Mouse (Mus musculus) mature B cell (primary cell): ENCODE data around the gene Cenpb.

Experiments used
- in situ Hi-C: fragments of 300-500 bp; cut with MboI; formaldehyde crosslinking; loops from 2 replicates; pipeline ENCODE4 v1.14.3; 2019

Cenpb gene

DNA sequence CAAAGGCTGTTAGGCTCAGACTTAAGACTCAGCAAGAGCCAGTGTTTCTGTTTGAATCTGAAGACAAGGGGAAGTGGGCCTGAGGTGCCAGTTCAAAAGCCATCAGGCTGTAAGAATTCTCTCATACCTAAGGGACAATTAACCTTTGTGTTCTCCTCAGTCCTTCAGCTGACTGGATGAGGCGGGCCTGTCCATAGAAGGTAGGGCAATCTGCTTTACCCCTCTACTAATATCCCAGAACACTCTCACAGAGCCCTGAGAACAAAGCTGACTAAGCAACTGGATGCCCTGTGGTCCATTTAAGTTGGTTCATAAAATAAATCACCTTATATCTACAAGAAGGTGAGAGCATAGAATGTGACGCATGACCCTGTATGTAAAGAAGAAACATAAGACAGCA is 13.7 kb downstream of the Cenpb start:
- in situ Hi-C loops = no loop called here

- in situ Hi-C loops = no loop called here
Measured at GRCm38 (mm10) chr2:131163924-131164323, 15.9 kb downstream of the Cenpb start.

DNA sequence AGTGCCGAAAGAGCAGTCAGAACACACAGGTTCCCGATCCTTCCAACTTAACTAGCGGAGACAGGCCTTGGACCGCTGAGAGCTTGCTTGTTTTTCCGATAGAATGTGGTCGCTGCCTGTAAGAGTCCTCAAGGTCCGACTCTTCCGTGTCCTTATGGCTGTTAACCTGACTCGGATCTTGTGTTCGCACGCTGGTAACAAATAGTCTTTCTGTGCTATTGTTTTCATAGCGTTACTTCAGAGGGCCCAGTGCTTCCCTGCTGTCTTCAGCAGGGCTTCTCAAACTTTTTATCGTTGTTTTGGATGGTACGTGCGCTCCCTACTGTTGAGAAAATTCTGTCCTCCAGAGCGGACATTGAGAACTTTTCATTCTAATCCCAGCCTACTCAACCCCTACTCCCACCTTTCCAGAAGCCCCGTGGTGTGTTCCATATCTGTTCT is 19.2 kb downstream of the Cenpb start:
- in situ Hi-C loops = no loop called here

GRCm38 (mm10) chr2:131159938-131160581 is 19.8 kb downstream of the Cenpb start, which contains the start of gene 1700037H04Rik:
1700037H04Rik (minus strand) TSS chr2:131160081.
- in situ Hi-C loops = no loop called here

DNA sequence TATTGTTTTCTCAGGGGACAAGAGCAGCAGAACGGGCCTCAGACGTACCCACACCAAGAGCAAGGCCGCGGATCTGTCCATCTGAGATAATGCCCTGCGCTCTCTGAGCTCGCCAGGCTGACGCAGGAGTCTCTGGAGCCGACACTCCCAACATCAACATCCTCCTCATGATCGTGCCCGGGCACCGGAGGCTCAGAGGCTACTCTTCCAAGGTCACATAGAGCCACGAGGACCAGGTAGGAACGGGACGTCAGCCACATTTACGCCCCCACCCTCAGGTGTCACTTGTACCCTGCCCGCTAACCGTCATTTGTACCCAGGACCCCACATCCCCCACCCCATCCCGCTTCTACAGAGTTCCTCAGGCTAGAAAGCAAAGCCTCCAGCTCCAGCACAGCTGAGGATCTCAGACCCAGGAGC is 20.4 kb downstream of the Cenpb start:
- in situ Hi-C loops = no loop called here

- in situ Hi-C loops = no loop called here
Measured at GRCm38 (mm10) chr2:131156987-131157386, 22.9 kb downstream of the Cenpb start.

DNA sequence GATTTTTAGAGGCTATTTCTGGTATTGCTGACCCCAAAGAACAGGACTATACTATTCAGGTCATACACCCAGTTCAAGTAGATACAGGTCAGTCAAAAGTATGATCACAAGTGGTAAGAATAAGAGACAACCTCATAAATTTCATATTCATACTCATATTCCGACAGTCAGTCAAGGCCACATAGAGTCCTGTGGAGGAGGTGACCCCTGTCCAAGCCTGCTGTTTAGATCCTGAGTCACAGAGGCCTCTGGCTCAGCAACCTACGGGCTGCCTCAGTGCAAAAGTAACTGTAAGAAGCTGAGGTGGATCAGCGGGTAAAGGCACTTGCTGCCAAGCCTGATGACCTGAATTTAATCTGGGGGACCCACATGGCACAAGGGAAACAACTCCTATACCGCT is 25.8 kb downstream of the Cenpb start:
- in situ Hi-C loops = no loop called here

- in situ Hi-C loops = no loop called here
Measured at GRCm38 (mm10) chr2:131152166-131152730, 27.6 kb downstream of the Cenpb start.

DNA sequence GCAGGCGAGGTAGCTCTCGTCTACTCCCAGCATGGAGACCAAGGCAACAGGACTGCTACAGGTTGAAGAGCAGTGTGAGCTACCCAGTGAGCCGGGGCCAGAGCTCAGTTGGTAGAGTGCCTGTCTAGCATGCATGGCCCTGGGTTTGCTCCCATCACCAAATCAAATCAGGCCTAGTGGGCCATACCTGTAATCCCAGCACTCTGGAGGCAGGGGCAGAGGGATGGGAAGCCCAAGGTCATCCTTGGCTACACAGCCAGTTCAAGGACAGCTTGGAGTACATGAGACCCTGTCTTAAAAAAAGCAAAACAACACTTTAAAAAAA is 30.7 kb downstream of the Cenpb start:
- in situ Hi-C loops = no loop called here

GRCm38 (mm10) chr2:131148353-131149253 is 31.3 kb downstream of the Cenpb start:
- in situ Hi-C loops = no loop called here

DNA sequence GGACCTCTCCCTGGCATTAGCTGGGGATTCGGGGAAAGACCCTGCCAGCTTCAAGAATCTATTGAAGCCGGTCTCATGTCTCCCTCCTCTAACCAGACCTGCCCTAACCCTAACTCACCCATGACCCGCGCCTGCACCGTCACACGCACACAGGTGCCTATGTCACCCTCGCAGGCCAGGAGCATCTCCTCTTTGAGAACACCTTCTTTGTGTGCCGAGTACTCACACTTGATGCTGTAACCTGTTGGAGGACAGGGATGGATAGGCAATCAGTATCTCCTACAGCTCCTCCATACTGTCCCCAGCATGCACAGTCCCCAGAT is 32.9 kb downstream of the Cenpb start:
- in situ Hi-C loops = no loop called here

- in situ Hi-C loops = no loop called here
Measured at GRCm38 (mm10) chr2:131146193-131147042, 33.4 kb downstream of the Cenpb start.

- in situ Hi-C loops = no loop called here
Measured at GRCm38 (mm10) chr2:131145536-131145935, 34.3 kb downstream of the Cenpb start.

DNA sequence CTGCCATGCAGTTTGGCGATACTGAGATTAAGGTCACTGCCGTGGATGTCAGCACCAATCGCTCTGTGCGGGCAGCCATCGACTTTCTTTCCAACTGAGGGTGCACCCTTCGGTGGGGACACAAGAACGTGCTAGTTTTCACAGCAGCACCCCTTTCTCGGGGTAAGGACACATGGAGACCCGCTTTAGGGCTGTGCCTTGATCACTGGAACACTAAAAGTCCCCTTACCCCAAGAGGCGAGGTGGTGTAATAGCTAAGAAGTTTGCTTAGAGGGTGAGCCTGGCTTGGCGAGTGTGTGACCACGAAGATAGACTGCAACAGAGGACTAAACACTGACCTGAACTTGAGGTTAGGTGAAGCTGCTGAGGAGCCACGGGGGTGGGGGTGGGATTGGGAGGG is 34.7 kb downstream of the Cenpb start:
- in situ Hi-C loops = no loop called here

DNA sequence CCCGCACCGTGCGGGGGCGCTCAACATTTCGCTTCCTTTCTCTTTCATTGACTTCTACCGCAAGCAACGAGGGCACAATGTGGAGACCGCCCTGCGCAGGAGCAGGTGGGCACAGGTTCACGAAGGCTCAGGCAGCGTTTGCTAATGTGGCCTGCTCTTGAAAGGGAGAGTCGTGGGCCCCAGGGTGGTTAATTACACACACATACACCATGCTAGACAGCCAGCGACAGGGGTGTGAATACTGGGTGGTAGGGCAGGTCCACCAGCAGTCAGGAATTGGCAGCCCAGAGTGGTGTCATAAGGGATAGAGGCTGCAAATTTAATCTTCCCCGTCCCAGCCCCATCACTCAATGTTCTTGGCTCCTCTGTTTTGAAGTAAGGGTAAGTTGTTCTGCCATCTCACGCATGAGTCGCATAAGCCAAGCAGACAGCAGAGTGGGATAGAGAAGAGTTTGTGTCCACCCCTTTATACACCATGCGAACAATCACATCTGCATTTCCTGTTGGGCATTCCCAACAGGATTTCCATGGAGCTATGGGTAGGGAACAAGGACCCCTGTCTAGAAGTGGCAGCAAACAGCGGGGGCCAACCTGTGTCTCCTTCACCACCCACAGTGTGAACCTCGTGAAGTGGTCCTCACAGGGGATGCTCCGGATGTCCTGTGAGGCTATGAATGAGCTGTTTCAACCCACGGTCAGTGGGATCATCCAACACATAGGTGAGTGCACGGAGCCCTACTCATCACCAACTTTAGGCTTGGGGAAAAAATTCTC is 36.7 kb downstream of the Cenpb start:
- in situ Hi-C loops = no loop called here

GRCm38 (mm10) chr2:131142592-131142991 is 37.3 kb downstream of the Cenpb start:
- in situ Hi-C loops = no loop called here

DNA sequence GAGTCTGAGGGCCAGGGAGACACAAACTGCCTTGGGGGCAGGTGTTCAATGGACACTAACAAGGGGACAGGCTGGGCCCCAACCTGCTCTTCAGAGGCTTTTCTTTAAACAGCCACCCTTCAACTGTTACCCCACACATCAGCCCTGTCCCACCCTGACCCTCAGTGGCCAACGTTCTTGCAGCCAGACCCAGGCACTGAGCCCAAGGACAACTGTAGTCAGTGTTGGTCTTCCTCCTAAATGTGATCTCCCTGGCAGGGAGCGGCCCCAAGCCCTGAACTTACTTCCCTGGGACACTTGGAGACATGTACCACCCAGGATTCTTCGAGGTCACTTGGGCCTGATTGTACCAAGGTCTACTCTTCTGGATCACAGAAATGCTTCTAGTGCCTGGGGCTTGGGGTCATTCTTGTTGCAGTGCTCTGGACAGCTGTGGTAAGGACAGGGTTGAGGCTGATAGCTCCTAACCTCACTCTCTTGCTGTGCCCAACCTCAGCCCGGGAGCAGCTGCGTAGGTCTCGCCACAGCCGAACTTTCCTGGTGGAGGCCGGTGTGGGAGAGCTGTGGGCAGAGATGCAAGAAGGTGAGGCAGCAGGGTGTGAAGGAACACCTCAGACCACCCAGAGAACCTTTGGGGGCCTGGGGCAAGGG is 38.4 kb downstream of the Cenpb start:
- in situ Hi-C loops = no loop called here

- in situ Hi-C loops = no loop called here
Measured at GRCm38 (mm10) chr2:131140533-131140905, 39.3 kb downstream of the Cenpb start.

DNA sequence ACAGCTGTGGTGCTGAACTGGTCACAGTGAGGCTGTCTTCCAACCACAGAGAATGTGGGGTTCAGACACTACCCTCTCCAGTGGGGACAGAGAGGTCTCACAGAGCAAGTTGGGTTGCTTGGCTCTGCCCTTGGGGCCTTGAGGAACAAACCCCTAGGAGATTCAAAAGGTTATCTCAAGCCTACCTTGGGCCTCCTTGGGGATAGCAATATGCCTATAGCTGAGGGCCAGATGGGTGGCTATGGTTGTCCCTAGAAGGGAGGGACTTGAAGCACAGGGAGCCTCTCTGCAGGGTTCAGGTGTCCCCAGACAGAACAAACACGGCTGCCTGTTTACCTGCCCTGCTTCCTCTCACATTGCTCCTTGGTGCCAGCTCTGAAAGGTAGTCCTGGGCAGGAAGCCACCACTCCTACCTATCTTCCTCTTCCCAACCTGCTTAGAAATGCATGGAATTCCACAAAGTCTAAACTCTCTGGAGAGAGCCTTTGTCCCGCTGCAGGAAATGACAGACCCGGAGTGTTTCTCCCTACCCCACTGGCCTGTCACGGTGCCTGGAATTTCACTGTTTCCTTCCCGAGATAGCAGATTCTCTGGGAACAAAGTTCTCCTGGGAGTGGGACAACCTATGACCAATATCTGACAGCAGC is 39.9 kb downstream of the Cenpb start:
- in situ Hi-C loops = no loop called here

- in situ Hi-C loops = no loop called here
Measured at GRCm38 (mm10) chr2:131139287-131139686, 40.6 kb downstream of the Cenpb start.
